34 mouse cellular contexts compared by ENCODE assay signal in the genomic region with DNA sequence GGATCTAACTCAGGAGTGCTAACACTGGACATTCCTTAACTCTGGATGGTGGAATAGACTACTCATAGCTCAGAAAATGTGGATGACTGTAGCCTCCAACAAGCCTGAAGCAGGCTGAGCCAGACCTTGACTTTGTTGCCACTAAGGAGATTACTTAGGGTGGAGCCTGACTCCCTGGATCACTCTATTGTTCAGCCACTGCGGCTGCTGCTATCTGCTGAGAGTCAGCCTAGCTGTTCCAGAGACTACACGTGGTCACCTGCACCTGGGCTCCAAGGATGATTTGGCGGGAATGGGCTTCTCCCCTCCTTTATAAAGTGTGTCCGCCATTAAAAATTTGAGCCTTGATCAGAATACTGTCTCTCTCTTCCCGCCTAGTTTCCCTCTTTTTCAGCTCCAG.
"Had no signal": no experiment of that assay in that cellular context is flagged by ENCODE, and none has a peak within 500 bp of the region (broad histone marks: within the 10 kb centered on the region; RNA-seq: fewer than 3 reads in every experiment).

No protein-coding gene starts in this region.

- H3K27ac ChIP-seq: heart, embryonic 13.5 days; heart, embryonic 15.5 days; hindbrain, embryonic 10.5 days; hindbrain, embryonic 12.5 days; hindbrain, embryonic 14.5 days; hindbrain, embryonic 15.5 days; hindbrain, postnatal 0 days; intestine, embryonic 15.5 days; kidney, embryonic 15.5 days; kidney, postnatal 0 days; layer of hippocampus, adult 2 months; left cerebral cortex, adult 2 months had no signal

- H3K27me3 ChIP-seq: heart, embryonic 12.5 days; heart, embryonic 15.5 days; hindbrain, embryonic 12.5 days; hindbrain, embryonic 15.5 days; intestine, embryonic 15.5 days; kidney, embryonic 15.5 days had no signal

- H3K4me2 ChIP-seq: heart, embryonic 11.5 days; heart, embryonic 12.5 days; heart, embryonic 13.5 days; heart, embryonic 15.5 days; hindbrain, embryonic 12.5 days; hindbrain, embryonic 14.5 days; hindbrain, embryonic 15.5 days; intestine, embryonic 15.5 days; kidney, embryonic 15.5 days had no signal

- H3K9me3 ChIP-seq: heart, embryonic 12.5 days; heart, embryonic 13.5 days; heart, embryonic 15.5 days; hindbrain, embryonic 10.5 days; hindbrain, embryonic 12.5 days; hindbrain, embryonic 15.5 days; intestine, embryonic 15.5 days; kidney, embryonic 15.5 days had no signal

- H3K4me3 ChIP-seq: heart, embryonic 12.5 days; heart, embryonic 13.5 days; heart, embryonic 15.5 days; hindbrain, embryonic 10.5 days; hindbrain, embryonic 12.5 days; hindbrain, embryonic 15.5 days; intestine, embryonic 15.5 days; kidney, embryonic 15.5 days; layer of hippocampus, adult 2 months; left cerebral cortex, adult 2 months had no signal

- ATAC-seq: hindbrain, embryonic 16.5 days; hindbrain, postnatal 0 days; inflammation-experienced regulatory T-cells, adult 6 months; intestine, embryonic 15.5 days; intestine, embryonic 16.5 days; intestine, postnatal 0 days had no signal

- H3K36me3 ChIP-seq: heart, embryonic 12.5 days; heart, embryonic 13.5 days; heart, embryonic 15.5 days; hindbrain, embryonic 10.5 days; hindbrain, embryonic 12.5 days; hindbrain, embryonic 15.5 days; intestine, embryonic 15.5 days; kidney, embryonic 15.5 days had no signal

- H3K4me1 ChIP-seq: heart, embryonic 13.5 days; heart, embryonic 15.5 days; hindbrain, embryonic 10.5 days; hindbrain, embryonic 12.5 days; hindbrain, embryonic 15.5 days; intestine, embryonic 15.5 days; kidney, embryonic 15.5 days had no signal

- H3K9ac ChIP-seq: heart, embryonic 12.5 days; heart, embryonic 13.5 days; heart, embryonic 15.5 days; hindbrain, embryonic 12.5 days; hindbrain, embryonic 14.5 days; hindbrain, embryonic 15.5 days; intestine, embryonic 15.5 days; kidney, embryonic 15.5 days had no signal

- DNase-seq: heart, postnatal 10 days; heart, postnatal 14 days; heart, postnatal 36 days; heart, postnatal 4 days; kidney, adult 11 months; kidney, adult 18-20 months; kidney, adult 2 months; kidney, adult 8-10 months; kidney, adult 9 months; kidney, postnatal 10 days; kidney, postnatal 14 days; kidney, postnatal 25 days; kidney, postnatal 36 days; kidney, postnatal 4 days; layer of hippocampus, adult 9-11 months; layer of hippocampus, postnatal 36 days had no signal
